Mouse (Mus musculus): ENCODE results near the gene Cd6. TPM values are rescaled to one million over a fixed set of nuclear protein-coding genes. Genes with fewer than 3 reads are reported as not detected.

Gene Cd6
- polyA plus RNA-seq (2014; fragmentation: Nextera tagmentation; extraction: Ambion mirVana), result not detected in 2 replicates

DNA sequence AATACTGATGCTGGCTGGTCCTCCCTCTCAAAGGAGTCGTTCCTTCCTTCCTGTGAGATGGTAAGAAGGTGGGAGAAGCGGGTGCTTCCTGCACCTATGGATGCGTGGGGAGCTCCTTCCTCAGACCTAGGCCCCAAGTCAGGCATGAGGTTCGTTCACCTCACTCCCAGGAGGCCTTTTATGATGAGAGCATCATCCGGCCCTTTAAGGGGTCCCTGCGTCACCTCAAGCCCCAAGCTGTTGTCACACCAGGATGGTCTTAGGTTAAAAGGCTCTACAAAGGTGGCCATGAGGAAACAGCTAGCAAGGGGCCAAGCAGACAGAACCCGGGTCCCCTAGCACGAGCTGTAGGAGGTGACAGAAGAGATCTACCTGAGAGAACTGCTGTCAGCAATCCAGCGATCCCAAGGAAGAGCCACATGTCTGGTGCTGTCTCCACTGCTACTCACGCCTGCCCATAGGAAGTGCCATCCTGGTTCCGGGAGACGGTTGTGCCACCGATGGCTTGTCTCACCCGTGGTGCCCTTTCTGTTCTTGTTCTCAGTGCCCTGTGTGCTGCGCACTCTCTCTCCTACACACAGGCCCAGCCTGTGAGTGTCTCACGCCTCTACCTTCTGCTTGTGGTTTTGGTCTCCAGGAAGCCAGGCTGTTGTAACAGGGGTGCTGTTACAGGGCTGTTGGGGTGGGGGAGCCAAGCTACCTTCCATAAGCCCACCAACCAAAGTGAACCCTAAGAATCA lies at the start of gene Cd6:
TSS of gene Cd6 (minus strand) at position 623 of the 740 bp plus-strand sequence.
- no peak within 1 kb of the TSS for H3K27ac ChIP-seq (replicated peaks; ENCODE audit: low read depth, low read length)
- no peak within 1 kb of the TSS for H3K4me2 ChIP-seq (ENCODE audit: low read depth, low read length)
- ATAC-seq (replicated peaks; ENCODE audit: insufficient number of reproducible peaks, low FRiP score, low TSS enrichment, low read depth) (no peak), DNase-seq (ENCODE audit: low spot score) (no peak)
- H3K4me3 ChIP-seq (ENCODE audit: low read depth, low read length), result no peak within 1 kb of the TSS
- H3K9me3 ChIP-seq (replicated peaks; ENCODE audit: control insufficient read depth, low read length), result no peaks in the 10 kb centered on the region
- H3K36me3 ChIP-seq (replicated peaks; ENCODE audit: control insufficient read depth, insufficient read depth, low read depth, low read length), result no peaks in the 10 kb centered on the region
- no peaks in the 10 kb centered on the region for H3K27me3 ChIP-seq (ENCODE audit: control insufficient read depth, insufficient read depth, low read length)
- no peak within 1 kb of the TSS for H3K9ac ChIP-seq (replicated peaks; ENCODE audit: low read length)
- H3K4me1 ChIP-seq (ENCODE audit: control insufficient read depth, insufficient read depth, low read length), result no peaks in the 10 kb centered on the region
- 90% methylated on average over 16 of the region's 16 CpGs for WGBS

DNA sequence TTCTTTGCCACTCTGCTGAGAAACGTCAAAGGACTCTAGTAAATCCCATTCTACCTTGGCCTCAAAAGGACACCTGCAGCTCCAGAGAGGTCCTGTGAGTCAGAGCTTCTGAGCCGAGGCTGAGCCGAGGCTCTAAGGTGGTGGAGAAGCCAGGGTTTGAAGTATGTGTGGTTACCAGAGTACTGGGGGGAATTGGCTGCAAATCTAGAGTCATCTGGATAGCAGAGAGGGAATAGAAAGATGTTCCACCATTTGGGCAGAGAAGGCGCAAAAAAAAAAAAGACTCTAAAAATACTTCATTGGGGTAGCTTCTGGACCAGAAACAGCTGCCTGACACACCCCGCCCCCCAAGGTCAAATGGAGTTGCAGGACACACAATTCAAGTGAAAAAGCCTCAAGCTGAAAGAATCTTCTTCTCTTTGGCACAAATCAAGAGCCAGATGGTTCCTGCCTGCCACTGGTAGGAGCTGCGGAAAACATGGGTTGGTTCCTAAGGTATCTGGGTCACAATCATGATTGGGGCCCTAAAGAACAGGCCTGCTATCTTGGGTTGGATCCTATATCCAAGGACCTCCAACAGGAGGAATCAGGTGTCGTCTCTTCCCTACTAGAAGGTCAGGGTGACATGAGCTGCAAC lies 48.5 kb upstream of the Cd6 start:
- Histone ChIP-seq H3K27ac (replicated peaks; ENCODE audit: low read depth, low read length) (no peak overlapping the region), H3K27me3 (ENCODE audit: control insufficient read depth, insufficient read depth, low read length) (no peaks in the 10 kb centered on the region), H3K4me3 (ENCODE audit: low read depth, low read length) (no peak overlapping the region), H3K9me3 (replicated peaks; ENCODE audit: control insufficient read depth, low read length) (no peaks in the 10 kb centered on the region), H3K4me1 (ENCODE audit: control insufficient read depth, insufficient read depth, low read length) (0 out of 2 replicates have a peak, but pooled peaks cover 5% of the 10 kb centered on the region), H3K4me2 (ENCODE audit: low read depth, low read length) (no peak overlapping the region), H3K9ac (replicated peaks; ENCODE audit: low read length) (no peak overlapping the region), H3K36me3 (replicated peaks; ENCODE audit: control insufficient read depth, insufficient read depth, low read depth, low read length) (peaks cover 10% of the 10 kb centered on the region)
- no peak for ATAC-seq (replicated peaks; ENCODE audit: insufficient number of reproducible peaks, low FRiP score, low TSS enrichment, low read depth)
- WGBS, result 86% methylated on average over 7 of the region's 7 CpGs
- DNase-seq (ENCODE audit: low spot score), result no peak

DNA sequence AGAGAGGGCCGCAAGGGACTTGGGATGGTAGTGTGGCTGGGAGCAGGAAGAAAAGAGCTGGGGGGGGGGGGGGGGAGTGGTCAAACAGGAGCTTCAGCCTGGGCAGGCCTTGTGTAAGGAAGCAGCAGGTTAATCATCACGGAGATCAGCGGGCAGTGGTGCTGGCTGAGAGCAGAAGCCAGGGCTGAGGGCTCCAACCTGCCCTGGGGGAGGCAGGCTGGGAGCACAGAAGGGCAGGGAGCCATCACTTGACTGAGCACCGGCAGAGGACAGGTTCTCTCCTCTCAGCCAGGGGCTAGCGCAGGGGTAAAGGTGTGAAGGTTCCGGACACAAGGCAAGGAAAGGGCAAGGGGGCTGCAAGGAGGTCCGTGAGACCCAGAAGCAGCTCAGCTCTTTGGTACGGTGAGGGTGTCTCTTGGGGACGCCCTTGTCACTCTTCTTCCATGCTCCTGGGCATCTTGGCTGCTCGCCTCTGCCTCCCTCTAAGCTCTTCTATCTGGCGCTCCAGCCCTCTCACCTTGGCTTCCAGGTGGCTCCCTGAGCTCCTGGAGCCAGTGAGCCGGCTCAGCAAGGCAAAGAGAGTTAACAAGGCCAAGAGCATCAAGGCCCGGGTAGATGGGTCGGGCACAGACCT lies 41.6 kb upstream of the Cd6 start:
- Histone ChIP-seq H3K9ac (replicated peaks; ENCODE audit: low read length) (no peak overlapping the region), H3K27me3 (ENCODE audit: control insufficient read depth, insufficient read depth, low read length) (no peaks in the 10 kb centered on the region), H3K27ac (replicated peaks; ENCODE audit: low read depth, low read length) (no peak overlapping the region), H3K4me3 (ENCODE audit: low read depth, low read length) (no peak overlapping the region), H3K4me2 (ENCODE audit: low read depth, low read length) (no peak overlapping the region), H3K4me1 (ENCODE audit: control insufficient read depth, insufficient read depth, low read length) (peaks cover 7% of the 10 kb centered on the region), H3K36me3 (replicated peaks; ENCODE audit: control insufficient read depth, insufficient read depth, low read depth, low read length) (peaks cover 14% of the 10 kb centered on the region), H3K9me3 (replicated peaks; ENCODE audit: control insufficient read depth, low read length) (no peaks in the 10 kb centered on the region)
- DNase-seq (ENCODE audit: low spot score) (no peak), ATAC-seq (replicated peaks; ENCODE audit: insufficient number of reproducible peaks, low FRiP score, low TSS enrichment, low read depth) (no peak)
- WGBS, result 81% methylated on average over 14 of the region's 14 CpGs

DNA sequence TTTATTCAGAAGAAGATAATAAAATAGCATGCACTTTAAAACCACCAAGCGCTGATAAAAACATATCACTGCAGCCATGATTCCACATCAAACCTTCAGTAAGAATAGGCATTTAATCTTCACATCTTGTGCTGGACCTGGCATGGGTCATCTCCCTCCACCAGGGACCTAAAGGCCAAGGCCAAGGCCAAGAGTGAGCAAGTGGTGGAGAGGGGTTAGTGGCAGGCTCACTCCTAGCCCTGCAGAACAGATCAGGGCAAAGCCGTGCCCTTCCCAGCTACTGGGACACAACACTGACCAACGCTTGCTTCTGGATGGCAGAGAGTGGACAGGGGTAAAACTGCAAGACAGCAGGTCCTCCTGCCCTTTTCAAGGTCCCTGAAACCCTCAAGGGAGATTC lies 40.8 kb upstream of the Cd6 start:
- Histone ChIP-seq H3K27ac (replicated peaks; ENCODE audit: low read depth, low read length) (no peak overlapping the region), H3K9ac (replicated peaks; ENCODE audit: low read length) (no peak overlapping the region), H3K4me2 (ENCODE audit: low read depth, low read length) (no peak overlapping the region), H3K9me3 (replicated peaks; ENCODE audit: control insufficient read depth, low read length) (no peaks in the 10 kb centered on the region), H3K27me3 (ENCODE audit: control insufficient read depth, insufficient read depth, low read length) (no peaks in the 10 kb centered on the region), H3K4me3 (ENCODE audit: low read depth, low read length) (no peak overlapping the region), H3K4me1 (ENCODE audit: control insufficient read depth, insufficient read depth, low read length) (peaks cover 7% of the 10 kb centered on the region), H3K36me3 (replicated peaks; ENCODE audit: control insufficient read depth, insufficient read depth, low read depth, low read length) (peaks cover 19% of the 10 kb centered on the region)
- ATAC-seq (replicated peaks; ENCODE audit: insufficient number of reproducible peaks, low FRiP score, low TSS enrichment, low read depth) (no peak), DNase-seq (ENCODE audit: low spot score) (no peak)
- 90% methylated on average over 3 of the region's 3 CpGs for WGBS

DNA sequence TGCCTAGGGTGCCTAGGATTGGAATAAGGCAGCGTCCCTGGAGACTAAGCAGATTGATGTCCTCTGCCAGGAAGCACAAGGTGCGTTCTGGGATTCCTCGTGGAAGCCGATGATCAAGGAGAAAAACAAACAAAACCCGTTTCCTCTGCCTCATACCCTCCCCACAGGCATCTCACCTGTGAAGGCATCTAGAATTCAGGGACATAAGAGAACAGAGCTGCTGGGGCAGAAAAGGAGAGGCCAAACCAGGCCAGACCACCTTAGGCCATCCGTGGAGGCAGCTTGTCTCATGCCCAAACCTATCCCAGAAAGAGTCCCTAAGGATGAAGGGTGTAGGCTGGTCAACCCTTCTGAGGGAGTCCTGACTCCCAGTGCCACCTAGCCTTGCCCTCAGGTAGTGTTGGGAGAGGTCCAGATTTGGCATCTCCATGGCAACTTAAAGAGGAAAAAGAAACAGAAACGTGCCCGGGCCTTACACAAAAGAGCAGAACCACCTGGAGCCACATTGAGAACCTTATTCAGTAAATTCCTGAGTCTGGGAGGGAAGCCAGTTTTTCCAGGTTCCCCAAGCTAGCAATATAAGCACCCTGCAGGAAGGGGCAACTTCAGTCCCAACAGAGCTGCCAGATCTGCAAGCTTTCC lies 40.1 kb upstream of the Cd6 start, which contains the start of gene Tmem132a:
TSS of gene Tmem132a (minus strand) at position 55 of the 642 bp plus-strand sequence.
- H3K9ac ChIP-seq (replicated peaks; ENCODE audit: low read length), result peak within 1 kb of the TSS; percentile 97
- peak; percentile 61 for ATAC-seq (replicated peaks; ENCODE audit: insufficient number of reproducible peaks, low FRiP score, low TSS enrichment, low read depth)

DNA sequence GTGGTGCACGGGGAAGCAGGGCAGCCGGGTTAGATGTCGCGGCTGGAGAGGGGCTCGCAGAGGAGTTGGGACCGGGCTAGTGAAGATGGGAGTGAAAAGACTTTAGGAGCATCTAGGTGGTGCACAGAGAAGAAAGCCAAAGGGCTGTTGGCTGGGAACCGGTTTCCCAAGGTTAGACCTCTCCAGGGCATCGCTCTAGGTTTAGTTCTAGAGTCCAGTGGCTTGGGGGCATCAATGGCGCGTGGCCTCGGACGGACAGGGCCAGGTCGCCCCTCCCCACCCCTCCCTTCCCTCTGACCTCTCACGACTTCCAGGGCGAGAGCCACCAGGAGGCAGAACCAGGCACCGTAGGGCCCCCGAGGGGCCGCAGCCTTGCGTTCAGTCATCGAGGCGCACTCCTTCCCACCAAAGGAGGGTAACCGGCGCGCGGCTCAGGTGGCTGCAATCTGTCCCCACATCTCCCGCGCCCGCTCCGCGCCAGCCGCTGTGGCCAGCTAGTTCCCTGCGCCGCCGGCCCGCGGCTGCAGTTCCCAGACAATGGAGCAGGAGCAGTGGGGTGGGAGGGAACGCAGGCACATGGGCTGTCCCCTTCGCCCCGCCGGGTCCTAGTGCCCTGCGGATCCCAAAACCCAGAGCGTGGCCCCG lies 39.5 kb upstream of the Cd6 start:
- peak overlapping the region; percentile 86 for H3K4me2 ChIP-seq (ENCODE audit: low read depth, low read length)
- 0% methylated on average over 39 of the region's 43 CpGs for WGBS
- peak overlapping the region; percentile 91 for H3K27ac ChIP-seq (replicated peaks; ENCODE audit: low read depth, low read length)
- peak; percentile 93 for ATAC-seq (replicated peaks; ENCODE audit: insufficient number of reproducible peaks, low FRiP score, low TSS enrichment, low read depth)
- peak overlapping the region; percentile 97 for H3K9ac ChIP-seq (replicated peaks; ENCODE audit: low read length)
- no peaks in the 10 kb centered on the region for H3K9me3 ChIP-seq (replicated peaks; ENCODE audit: control insufficient read depth, low read length)
- peak; percentile 93 for DNase-seq (ENCODE audit: low spot score)
- peaks cover 23% of the 10 kb centered on the region for H3K36me3 ChIP-seq (replicated peaks; ENCODE audit: control insufficient read depth, insufficient read depth, low read depth, low read length)
- peaks cover 7% of the 10 kb centered on the region for H3K4me1 ChIP-seq (ENCODE audit: control insufficient read depth, insufficient read depth, low read length)
- H3K27me3 ChIP-seq (ENCODE audit: control insufficient read depth, insufficient read depth, low read length), result no peaks in the 10 kb centered on the region
- H3K4me3 ChIP-seq (ENCODE audit: low read depth, low read length), result peak overlapping the region; percentile 89

More for the DNA sequence above, 40.1 kb upstream of the Cd6 start, which contains the start of gene Tmem132a:
- Histone ChIP-seq H3K4me2 (ENCODE audit: low read depth, low read length) (peak within 1 kb of the TSS; percentile 86), H3K9me3 (replicated peaks; ENCODE audit: control insufficient read depth, low read length) (no peaks in the 10 kb centered on the region), H3K4me1 (ENCODE audit: control insufficient read depth, insufficient read depth, low read length) (peaks cover 7% of the 10 kb centered on the region), H3K4me3 (ENCODE audit: low read depth, low read length) (peak within 1 kb of the TSS; percentile 89), H3K36me3 (replicated peaks; ENCODE audit: control insufficient read depth, insufficient read depth, low read depth, low read length) (peaks cover 19% of the 10 kb centered on the region), H3K27ac (replicated peaks; ENCODE audit: low read depth, low read length) (peak within 1 kb of the TSS; percentile 91), H3K27me3 (ENCODE audit: control insufficient read depth, insufficient read depth, low read length) (no peaks in the 10 kb centered on the region)
- WGBS, result 4% methylated on average over 8 of the region's 8 CpGs
- peak; percentile 36 for DNase-seq (ENCODE audit: low spot score)

DNA sequence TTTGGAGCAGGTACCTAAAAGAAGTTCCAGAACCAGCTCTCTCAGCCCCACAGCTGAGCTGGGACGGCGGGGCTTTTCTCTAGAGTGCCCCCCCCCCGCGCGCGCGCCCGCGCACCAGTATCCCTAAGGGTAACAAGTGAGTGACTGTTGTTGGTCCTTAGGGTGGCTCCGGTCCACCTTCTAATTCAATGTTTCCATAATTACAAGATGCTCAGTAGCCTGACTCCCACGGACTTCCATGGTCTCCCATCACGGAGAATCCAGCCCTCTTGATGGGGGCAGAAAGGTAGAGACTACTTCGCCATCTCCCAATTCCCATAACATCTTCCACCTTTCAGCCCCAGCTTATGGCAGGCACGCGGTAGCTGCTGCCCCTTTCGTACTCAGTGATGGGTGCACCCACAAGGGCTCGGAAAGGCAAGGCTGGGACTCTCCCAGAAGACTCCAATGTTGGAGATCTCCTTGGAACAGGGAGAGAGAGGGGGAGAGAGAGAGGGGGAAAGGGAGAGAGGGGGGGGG lies 38.8 kb upstream of the Cd6 start:
- Histone ChIP-seq H3K4me3 (ENCODE audit: low read depth, low read length) (peak overlapping the region; percentile 89), H3K9ac (replicated peaks; ENCODE audit: low read length) (peak overlapping the region; percentile 97), H3K27me3 (ENCODE audit: control insufficient read depth, insufficient read depth, low read length) (no peaks in the 10 kb centered on the region), H3K4me2 (ENCODE audit: low read depth, low read length) (peak overlapping the region; percentile 86), H3K27ac (replicated peaks; ENCODE audit: low read depth, low read length) (peak overlapping the region; percentile 91; the same call in 1 of the 2 replicates), H3K4me1 (ENCODE audit: control insufficient read depth, insufficient read depth, low read length) (peaks cover 7% of the 10 kb centered on the region), H3K36me3 (replicated peaks; ENCODE audit: control insufficient read depth, insufficient read depth, low read depth, low read length) (peaks cover 22% of the 10 kb centered on the region), H3K9me3 (replicated peaks; ENCODE audit: control insufficient read depth, low read length) (no peaks in the 10 kb centered on the region)
- ATAC-seq (replicated peaks; ENCODE audit: insufficient number of reproducible peaks, low FRiP score, low TSS enrichment, low read depth) (no peak), DNase-seq (ENCODE audit: low spot score) (peak; percentile 43)
- WGBS, result under 1% methylated on average over 17 of the region's 17 CpGs

Measured in embryonic facial prominence, embryonic 11.5 days (tissue).